Mouse (Mus musculus) left cerebral cortex, postnatal 14 days (tissue): ENCODE results near the gene Pla2g1b. TPM values are rescaled to one million over a fixed set of nuclear protein-coding genes. Genes with fewer than 3 reads are reported as not detected.

ENCODE experiments used
- DNase-seq, 2 experiments: peaks; one replicate each; pipeline ENCODE4 v3.0.0; 2021 to 2022; ENCODE audit warnings: low spot score in 2 of 2, mixed read lengths in 1 of 2
- intact Hi-C: fragments of 180-260 bp; cut with DNase I; formaldehyde crosslinking; loops from one replicate; pipeline ENCODE4 v1.15.1; 2025
- total RNA-seq, 2 experiments: library from RNA; stranded (reverse); gene quantifications; 2 replicates each; pipeline ENCODE4 v1.2.3; 2021

Pla2g1b gene
- total RNA-seq, 2 experiments from 2014 or later: not detected

GRCm38 (mm10) chr5:115480101-115480500, 14.0 kb downstream of the Pla2g1b start:
- intact Hi-C loops: no loop called here
- DNase-seq: no peak

GRCm38 (mm10) chr5:115482390-115483265, 16.6 kb downstream of the Pla2g1b start:
- DNase-seq: no peak
- intact Hi-C loops: no loop called here

GRCm38 (mm10) chr5:115483385-115483784, 17.3 kb downstream of the Pla2g1b start:
- no peak for DNase-seq

GRCm38 (mm10) chr5:115483947-115484920, 18.2 kb downstream of the Pla2g1b start, which contains the start of gene Sirt4:
Sirt4 (minus strand) TSS chr5:115484725.
- peak; percentile 88 to 97 for DNase-seq
- intact Hi-C loops: no loop called here

More at GRCm38 (mm10) chr5:115483385-115483784, 17.3 kb downstream of the Pla2g1b start:
- intact Hi-C loops: no loop called here

GRCm38 (mm10) chr5:115484996-115485395, 18.9 kb downstream of the Pla2g1b start:
- intact Hi-C loops: no loop called here
- no peak for DNase-seq

GRCm38 (mm10) chr5:115485489-115486205, 19.6 kb downstream of the Pla2g1b start:
- intact Hi-C loops: no loop called here
- DNase-seq: no peak

- DNase-seq: no peak
- intact Hi-C loops: no loop called here
Measured at GRCm38 (mm10) chr5:115486726-115487125, 20.7 kb downstream of the Pla2g1b start.

- DNase-seq: no peak
- intact Hi-C loops: no loop called here
Measured at GRCm38 (mm10) chr5:115487353-115487752, 21.3 kb downstream of the Pla2g1b start.

GRCm38 (mm10) chr5:115487942-115488580, 22.0 kb downstream of the Pla2g1b start:
- intact Hi-C loops: no loop called here
- DNase-seq: no peak

GRCm38 (mm10) chr5:115488841-115489698, 23.0 kb downstream of the Pla2g1b start:
- peak; percentile 79 to 90 for DNase-seq
- intact Hi-C loops: no loop called here

- intact Hi-C loops: no loop called here
- peak; percentile 82 to 91 for DNase-seq
Measured at GRCm38 (mm10) chr5:115489699-115490637, 23.9 kb downstream of the Pla2g1b start.

- intact Hi-C loops: no loop called here
- DNase-seq: no peak
Measured at GRCm38 (mm10) chr5:115490638-115491000, 24.6 kb downstream of the Pla2g1b start.

- DNase-seq: no peak
- intact Hi-C loops: no loop called here
Measured at GRCm38 (mm10) chr5:115491076-115491475, 25.0 kb downstream of the Pla2g1b start.

GRCm38 (mm10) chr5:115491771-115492322, 25.8 kb downstream of the Pla2g1b start:
- intact Hi-C loops: no loop called here
- DNase-seq: no peak

GRCm38 (mm10) chr5:115492711-115493335, 26.8 kb downstream of the Pla2g1b start:
- intact Hi-C loops: no loop called here
- DNase-seq: peak in 1 of 2 experiments; percentile 70

GRCm38 (mm10) chr5:115493441-115493840, 27.4 kb downstream of the Pla2g1b start:
- intact Hi-C loops: no loop called here
- no peak for DNase-seq
